Mouse (Mus musculus): ENCODE measurements around the gene Golga1. TPM values are rescaled to one million over a fixed set of nuclear protein-coding genes. Genes with fewer than 3 reads are reported as not detected.

Golga1 gene
- total RNA-seq, 2 experiments from 2014 or later = 20.9 to 26.9 TPM

DNA sequence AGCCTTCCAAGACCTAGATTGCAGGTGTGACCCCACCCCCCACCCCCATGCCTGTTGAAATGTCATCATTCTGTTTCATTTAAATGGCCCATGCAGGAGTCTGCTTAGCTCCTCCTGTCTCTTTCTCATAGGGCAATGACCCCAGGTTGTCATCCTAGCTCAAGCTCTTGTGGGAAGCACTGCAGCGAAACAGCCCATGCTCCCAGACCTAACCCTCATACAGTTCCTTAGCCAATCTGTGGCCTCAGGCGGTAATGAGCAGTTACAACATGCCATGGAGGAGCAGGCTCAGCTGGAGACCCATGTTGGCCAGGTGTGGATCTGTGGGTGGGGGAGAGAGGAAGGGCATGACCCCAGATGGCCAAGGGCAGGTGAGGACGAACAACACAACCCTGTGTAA is 90.2 kb downstream of the Golga1 start:
- no peak for DNase-seq

DNA sequence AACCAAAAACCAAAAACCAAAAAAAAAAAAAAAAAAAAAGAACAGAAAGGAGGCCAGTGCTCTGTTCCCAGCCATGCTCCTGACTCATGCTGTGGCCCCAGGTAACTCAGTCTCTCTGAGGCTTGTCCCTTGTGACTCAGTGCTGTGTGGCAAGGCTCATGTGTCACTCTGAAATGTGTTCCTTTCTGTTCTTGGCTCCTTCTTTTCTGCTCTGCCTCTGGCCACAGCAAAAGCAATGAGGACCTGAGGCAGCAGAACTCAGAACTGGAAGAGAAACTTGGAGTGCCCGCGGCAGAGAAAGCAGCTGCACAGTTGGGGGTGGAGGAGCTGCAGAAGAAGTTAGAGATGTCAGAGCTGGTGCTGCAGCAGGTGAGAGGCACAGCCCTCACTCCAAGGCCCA is 91.2 kb downstream of the Golga1 start:
- peak; percentile 60 to 61 for DNase-seq

DNA sequence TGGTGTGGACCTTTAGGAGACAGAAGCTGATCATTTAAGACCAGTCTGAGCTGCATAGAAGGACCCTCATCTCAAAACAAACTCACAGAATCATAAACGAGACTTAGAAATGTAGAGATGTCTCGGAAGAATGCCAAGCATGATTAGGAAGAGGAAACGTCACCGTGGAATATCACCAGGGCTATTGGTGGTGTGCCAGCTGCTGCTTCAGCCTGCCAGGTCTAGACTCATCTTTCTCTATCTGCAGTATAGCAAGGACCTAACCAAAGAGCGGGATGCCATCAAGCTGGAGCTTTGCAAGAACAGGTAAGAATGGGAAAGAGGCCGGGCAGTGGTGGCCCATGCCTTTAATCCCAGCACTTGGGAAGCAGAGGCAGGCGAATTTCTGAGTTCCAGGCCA is 91.6 kb downstream of the Golga1 start:
- peak; percentile 68 to 76 for DNase-seq

DNA sequence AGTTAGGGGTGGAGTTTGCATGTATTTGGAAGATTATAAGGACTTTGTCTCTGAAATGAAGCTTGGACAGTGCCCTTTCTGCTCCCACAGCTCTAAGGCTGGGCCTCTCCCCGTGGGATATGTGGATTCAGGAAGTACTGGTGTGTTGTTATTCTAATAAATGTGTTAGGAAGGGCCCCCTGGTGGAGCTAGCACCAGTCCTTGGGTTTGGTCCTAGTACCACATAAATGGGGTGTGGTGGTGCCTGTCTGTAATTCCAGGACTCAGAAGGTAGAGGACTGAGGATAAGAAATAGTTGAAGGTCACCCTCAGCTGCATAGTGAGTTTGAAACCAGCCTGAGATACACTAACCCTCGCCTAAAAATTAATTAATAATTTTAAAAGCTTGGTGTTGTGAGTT is 92.1 kb downstream of the Golga1 start:
- DNase-seq = no peak

DNA sequence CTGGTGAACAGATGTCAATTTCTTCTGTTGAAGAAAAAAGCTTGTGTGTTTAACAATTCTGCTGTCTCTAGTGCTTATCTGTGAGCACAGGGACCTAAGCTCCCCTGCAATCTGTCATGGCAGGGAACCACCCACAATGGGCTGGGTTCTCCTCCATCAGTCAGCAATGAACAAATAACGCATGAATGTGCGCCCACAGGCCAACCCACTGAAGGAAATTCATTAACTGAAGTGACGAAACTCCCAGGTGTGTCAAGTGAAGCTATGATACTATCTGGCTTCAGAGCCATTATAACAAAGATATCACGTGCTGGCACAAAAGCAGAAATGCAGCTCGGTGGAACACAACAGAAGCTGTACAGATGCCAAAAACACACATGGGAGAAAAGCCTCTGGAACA is 95.3 kb downstream of the Golga1 start:
- DNase-seq = no peak

DNA sequence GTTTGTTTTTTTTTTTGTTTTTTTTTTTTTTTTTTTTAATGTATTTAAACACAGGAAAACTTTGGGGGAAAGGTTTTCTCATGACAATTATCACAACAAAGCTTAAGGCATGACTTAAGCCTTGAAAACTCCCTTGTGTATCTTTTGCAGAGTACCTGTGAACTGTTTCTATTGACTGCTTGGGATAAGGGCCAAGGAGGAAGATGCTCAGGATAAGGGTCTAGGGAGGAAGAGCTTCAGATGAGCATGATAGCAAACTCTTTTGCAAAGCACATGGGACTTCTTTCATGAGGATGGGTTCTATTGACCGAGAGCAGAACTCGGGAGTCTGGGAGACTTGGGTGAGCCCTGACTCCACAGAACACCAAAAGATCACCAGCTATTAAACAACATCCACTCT is 95.7 kb downstream of the Golga1 start:
- DNase-seq = no peak

Other genes with a start within 250 kb of the Golga1 start
- 1 to 10 TPM; 7.1 to 8.2 TPM for gene Nr6a1, start 137.9 kb downstream of the Golga1 start, total RNA-seq (2021)
- 10 to 100 TPM in 1 of 2 experiments, 1 to 10 TPM in 1; 9.1 to 13.0 TPM for gene Olfml2a, start 133.6 kb downstream of the Golga1 start, total RNA-seq (2021)
- gene Wdr38, start 68.1 kb downstream of the Golga1 start, total RNA-seq (2021) = under 1 TPM; 0.33 to 0.46 TPM
- 10 to 100 TPM; 79.8 TPM for gene Arpc5l, start 60.2 kb downstream of the Golga1 start, total RNA-seq (2021)
- gene Rpl35, start 59.9 kb downstream of the Golga1 start, total RNA-seq (2021) = 100 to 1,000 TPM; 461 to 462 TPM
- gene Scai, start 125.2 kb upstream of the Golga1 start, total RNA-seq (2021) = 1 to 10 TPM; 6.9 to 9.9 TPM
- 100 to 1,000 TPM in 1 of 2 experiments, 10 to 100 TPM in 1; 89.0 to 106 TPM for gene Ppp6c, start 160.9 kb upstream of the Golga1 start, total RNA-seq (2021)

Measured in adrenal gland, postnatal 36 days (tissue).